In the genomic region with DNA sequence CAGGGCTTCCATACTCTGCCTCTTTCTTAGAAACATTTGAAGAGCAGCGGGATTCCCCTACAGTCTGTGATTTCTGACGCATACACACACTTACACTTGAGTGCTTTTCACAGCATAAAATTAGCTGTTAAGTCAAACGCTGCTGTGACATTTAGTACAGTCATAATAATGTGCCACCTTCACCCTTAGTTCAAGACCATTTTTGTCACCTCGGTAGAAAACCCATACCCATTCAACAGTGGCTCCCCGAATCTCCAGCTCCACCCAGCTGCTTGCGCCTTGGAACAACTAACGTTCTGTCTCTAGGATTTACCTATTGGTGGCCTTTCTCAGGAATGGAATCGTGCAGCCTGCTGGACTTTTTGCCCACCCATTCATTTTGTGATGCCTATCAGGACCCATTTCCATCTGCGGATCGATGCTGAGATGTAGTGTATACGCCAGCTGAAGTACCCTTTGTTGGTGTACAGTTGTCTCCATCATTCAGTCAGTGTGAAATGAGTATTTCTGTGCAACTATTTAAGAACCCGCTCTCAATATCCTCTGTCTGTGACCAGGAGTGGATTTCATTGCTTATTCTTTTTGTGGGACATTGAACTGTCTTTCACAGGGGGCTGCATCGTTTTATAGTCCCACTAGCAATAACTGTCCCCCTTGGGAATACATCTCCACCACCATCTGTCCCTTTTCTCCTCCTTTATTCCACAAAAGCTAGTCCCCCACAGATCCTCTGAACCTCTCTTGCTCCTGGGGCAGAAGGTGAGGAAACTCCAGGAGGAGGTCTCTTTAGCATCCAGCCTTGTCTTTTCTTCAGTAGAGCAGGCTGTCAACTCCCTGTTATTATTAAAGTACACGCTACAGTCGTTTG, we compare ENCODE assay signal across 8 mouse cellular contexts. TPM values are rescaled to one million over a fixed set of nuclear protein-coding genes. Genes with fewer than 3 reads are reported as not detected.
DNase-seq lines count a peak whose midpoint lies in the region; ATAC-seq lines count a peak whose summit lies in the region.

No protein-coding gene starts in this region.

- no peak for ATAC-seq in kidney, embryonic 16.5 days (ENCODE audit: low FRiP score, low TSS enrichment)
- no peak; the same call in 1 of the 2 replicates for ATAC-seq in hindbrain, embryonic 11.5 days (ENCODE audit: low FRiP score)
- no peak for ATAC-seq in midbrain, embryonic 14.5 days (ENCODE audit: low FRiP score, low TSS enrichment)

- peak overlapping the region; percentile 97 for H3K27ac ChIP-seq in kidney, embryonic 16.5 days (ENCODE audit: low read length)
- H3K27ac ChIP-seq in hindbrain, embryonic 11.5 days (ENCODE audit: low read depth, low read length) = peak overlapping the region; percentile 87
- H3K27ac ChIP-seq in midbrain, embryonic 14.5 days (replicated peaks; ENCODE audit: low read depth, low read length) = peak overlapping the region; percentile 92

- H3K4me1 ChIP-seq in kidney, embryonic 16.5 days (ENCODE audit: insufficient read depth, low read length) = peaks cover 57% of the 10 kb centered on the region
- peaks cover 14% of the 10 kb centered on the region for H3K4me1 ChIP-seq in hindbrain, embryonic 11.5 days (replicated peaks; ENCODE audit: control insufficient read depth, insufficient read depth, low read length)
- H3K4me1 ChIP-seq in midbrain, embryonic 14.5 days (ENCODE audit: control insufficient read depth, insufficient read depth, low read length) = peaks cover 42% of the 10 kb centered on the region

- H3K4me3 ChIP-seq in kidney, embryonic 16.5 days (ENCODE audit: low read length) = peak overlapping the region; percentile 48
- H3K4me3 ChIP-seq in hindbrain, embryonic 11.5 days (ENCODE audit: low read depth, low read length) = peak overlapping the region; percentile 10; the same call in 1 of the 2 replicates
- peak overlapping the region; percentile 47 for H3K4me3 ChIP-seq in midbrain, embryonic 14.5 days (replicated peaks; ENCODE audit: low read depth, low read length)

- WGBS in kidney, embryonic 16.5 days = 23% methylated on average over 15 of the region's 15 CpGs
- WGBS in hindbrain, embryonic 11.5 days = 31% methylated on average over 15 of the region's 15 CpGs
- 21% methylated on average over 15 of the region's 15 CpGs for WGBS in midbrain, embryonic 14.5 days

- DNase-seq in kidney, postnatal 4 days = no peak
- peak; percentile 8 for DNase-seq in MN1 (ENCODE audit: low spot score)
- no peak for DNase-seq in hindbrain, embryonic 11.5 days (ENCODE audit: low spot score)
- no peak for DNase-seq in midbrain, embryonic 14.5 days
- DNase-seq in cerebellum, adult 9-11 months = no peak
- no peak for DNase-seq in right cerebral cortex, adult 2 months (ENCODE audit: low spot score in 2 of 2)
- DNase-seq in kidney, postnatal 10 days = no peak

- no peaks in the 10 kb centered on the region for H3K9me3 ChIP-seq in kidney, embryonic 16.5 days (ENCODE audit: low read length)
- no peaks in the 10 kb centered on the region for H3K9me3 ChIP-seq in hindbrain, embryonic 11.5 days (ENCODE audit: control insufficient read depth, low read length)
- no peaks in the 10 kb centered on the region for H3K9me3 ChIP-seq in midbrain, embryonic 14.5 days (ENCODE audit: control insufficient read depth, low read length)

- H3K4me2 ChIP-seq in kidney, embryonic 16.5 days (replicated peaks; ENCODE audit: low read depth, low read length) = peak overlapping the region; percentile 78
- peak overlapping the region; percentile 36 for H3K4me2 ChIP-seq in hindbrain, embryonic 11.5 days (replicated peaks; ENCODE audit: low read depth, low read length)
- H3K4me2 ChIP-seq in midbrain, embryonic 14.5 days (ENCODE audit: low read length) = peak overlapping the region; percentile 91

- no peaks in the 10 kb centered on the region for H3K27me3 ChIP-seq in kidney, embryonic 16.5 days (ENCODE audit: insufficient read depth, low read length)
- no peaks in the 10 kb centered on the region for H3K27me3 ChIP-seq in hindbrain, embryonic 11.5 days (ENCODE audit: control insufficient read depth, insufficient read depth, low read length)
- H3K27me3 ChIP-seq in midbrain, embryonic 14.5 days (ENCODE audit: control insufficient read depth, insufficient read depth, low read length) = no peaks in the 10 kb centered on the region

- H3K36me3 ChIP-seq in kidney, embryonic 16.5 days (ENCODE audit: insufficient read depth, low read length) = no peaks in the 10 kb centered on the region
- H3K36me3 ChIP-seq in hindbrain, embryonic 11.5 days (ENCODE audit: control insufficient read depth, insufficient read depth, low read length) = no peaks in the 10 kb centered on the region
- no peaks in the 10 kb centered on the region for H3K36me3 ChIP-seq in midbrain, embryonic 14.5 days (ENCODE audit: control insufficient read depth, insufficient read depth, low read length)

- H3K9ac ChIP-seq in kidney, embryonic 16.5 days (replicated peaks; ENCODE audit: low read length) = peak overlapping the region; percentile 72
- H3K9ac ChIP-seq in hindbrain, embryonic 11.5 days (ENCODE audit: low read depth, low read length) = peak overlapping the region; percentile 29; the same call in 1 of the 2 replicates
- peak overlapping the region; percentile 4; the same call in 1 of the 2 replicates for H3K9ac ChIP-seq in midbrain, embryonic 14.5 days (replicated peaks; ENCODE audit: low read length)

RNA-seq across cellular contexts. Expression of a gene that starts 10.1 kb away (rescaled TPM):
- polyA plus RNA-seq in kidney, embryonic 16.5 days (2015; fragmentation: Nextera tagmentation; extraction: Ambion mirVana) = 178 and 193 TPM in 2 replicates
- polyA plus RNA-seq in hindbrain, embryonic 11.5 days (2014; fragmentation: Nextera tagmentation; extraction: Ambion mirVana) = 314 and 349 TPM in 2 replicates
- polyA plus RNA-seq in midbrain, embryonic 14.5 days (2014; fragmentation: Nextera tagmentation; extraction: Ambion mirVana) = 194 and 281 TPM in 2 replicates

RNA-seq across cellular contexts. Expression of a gene that starts 49.5 kb away (rescaled TPM):
- 0.12 and 0.17 TPM in 2 replicates for polyA plus RNA-seq in kidney, embryonic 16.5 days (2015; fragmentation: Nextera tagmentation; extraction: Ambion mirVana)
- polyA plus RNA-seq in hindbrain, embryonic 11.5 days (2014; fragmentation: Nextera tagmentation; extraction: Ambion mirVana) = 0.06 TPM in 1 of 2 replicates, not detected in the other
- 0.11 and 0.19 TPM in 2 replicates for polyA plus RNA-seq in midbrain, embryonic 14.5 days (2014; fragmentation: Nextera tagmentation; extraction: Ambion mirVana)

Comparison
In these comparisons a context has a peak if more than half of its experiments do, and no peak if none do; other contexts are left out.
1. H3K4me2 ChIP-seq: peak in every context shown above with its lines; median percentile 91 in midbrain, embryonic 14.5 days; 78 in kidney, embryonic 16.5 days; 36 in hindbrain, embryonic 11.5 days.
2. H3K9ac ChIP-seq: peak in every context shown above with its lines; median percentile 72 in kidney, embryonic 16.5 days; 29 in hindbrain, embryonic 11.5 days; 4 in midbrain, embryonic 14.5 days.